Mouse (Mus musculus): ENCODE results near the gene Ginm1.
"Not testable (repeated sequence)": the region's sequence is repeated elsewhere in the genome, so short reads cannot be mapped to it uniquely, and the experiment has no call there.

The Ginm1 gene

GRCm38 (mm10) chr10:7818676-7819075 is 26.1 kb upstream of the Ginm1 start:
- in situ Hi-C loops (cut with MboI, MseI), result no loop called here

GRCm38 (mm10) chr10:7816476-7816875 is 23.9 kb upstream of the Ginm1 start:
- in situ Hi-C loops (cut with MboI, MseI), result no loop called here

GRCm38 (mm10) chr10:7809937-7810336 is 17.3 kb upstream of the Ginm1 start:
- in situ Hi-C loops (cut with MboI, MseI), result loop anchor here (5.0 kb wide), 2 partner anchors 37 to 427 kb away; no protein-coding TSS in a partner anchor

GRCm38 (mm10) chr10:7802519-7803140 is 10.0 kb upstream of the Ginm1 start:
- in situ Hi-C loops (cut with MboI, MseI), result no loop called here

GRCm38 (mm10) chr10:7801258-7801657 is 8.6 kb upstream of the Ginm1 start:
- in situ Hi-C loops (cut with MboI, MseI), result no loop called here

DNA sequence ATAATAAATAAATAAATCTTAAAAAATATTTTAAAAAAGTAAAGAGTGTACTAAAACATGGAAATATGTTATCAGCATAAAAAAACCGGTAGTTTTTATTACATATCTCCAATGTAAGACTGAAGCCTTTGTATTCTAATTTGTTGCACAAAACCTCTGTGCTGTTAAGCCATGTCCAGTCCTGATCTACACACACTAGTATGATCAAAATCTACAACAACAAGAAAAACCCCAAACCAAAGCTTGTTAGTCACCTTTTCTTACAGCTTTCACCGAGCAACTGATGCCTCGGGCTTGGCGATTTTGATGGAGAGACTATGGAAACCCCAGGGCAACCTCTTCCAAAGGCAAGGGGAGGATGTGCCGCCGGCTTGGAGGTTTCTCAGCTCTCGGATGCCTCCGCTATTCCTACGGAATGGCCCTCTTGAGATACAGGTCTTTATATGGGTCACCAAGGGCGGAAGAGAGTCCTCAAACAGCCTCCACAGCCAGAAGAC is 322 bp downstream of the Ginm1 start:
- in situ Hi-C loops (cut with MboI, MseI), result loop anchor here (25.0 kb wide), 1 partner anchor 330 kb away; the partner anchor contains the start of gene Ulbp1

DNA sequence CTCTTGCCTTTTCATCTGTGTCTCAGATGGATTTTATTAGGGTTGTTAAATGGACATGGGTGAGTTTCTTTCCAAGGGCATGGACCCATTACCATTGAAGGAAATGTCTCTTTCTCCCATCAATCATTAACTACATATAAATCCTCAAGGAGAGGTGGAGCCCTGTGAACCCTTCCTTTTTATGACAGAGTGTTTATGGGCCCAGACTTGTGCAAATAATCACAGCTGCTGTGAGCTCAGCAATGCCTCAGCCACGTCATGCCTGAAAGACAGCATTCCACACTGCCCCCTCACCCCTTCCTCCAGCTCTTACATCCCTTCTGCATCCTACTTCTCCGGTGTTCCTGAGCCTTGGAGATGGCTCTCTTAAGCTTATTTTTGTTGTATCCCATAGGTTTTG is 5.3 kb downstream of the Ginm1 start:
- in situ Hi-C loops (cut with MboI, MseI), result loop anchor here (25.0 kb wide), 1 partner anchor 325 kb away; the partner anchor contains the start of gene Ulbp1

DNA sequence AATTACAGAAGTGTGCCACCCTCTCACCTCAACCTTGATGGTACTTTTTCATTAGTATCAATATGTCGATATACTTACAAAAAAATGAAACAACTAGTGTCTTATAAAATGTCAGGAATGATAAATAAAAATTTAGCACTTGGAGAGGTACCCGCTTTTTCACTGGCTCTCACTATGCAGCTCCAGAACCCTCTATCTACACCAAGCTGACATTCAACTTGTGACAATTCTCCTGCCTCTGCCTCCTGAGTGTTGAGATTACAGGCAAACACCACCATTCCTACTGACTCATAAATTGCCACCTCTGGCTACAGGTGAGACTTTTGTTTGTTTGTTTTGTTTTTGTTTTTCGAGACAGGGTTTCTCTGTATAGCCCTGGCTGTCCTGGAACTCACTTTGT is 11.4 kb downstream of the Ginm1 start:
- in situ Hi-C loops (cut with MboI, MseI), result loop anchor here (25.0 kb wide), 1 partner anchor 319 kb away; the partner anchor contains the start of gene Ulbp1

GRCm38 (mm10) chr10:7780238-7781176 is 12.1 kb downstream of the Ginm1 start:
- in situ Hi-C loops (cut with MboI, MseI), result loop anchor here (25.0 kb wide), 1 partner anchor 318 kb away; the partner anchor contains the start of gene Ulbp1

GRCm38 (mm10) chr10:7779751-7780237 is 12.8 kb downstream of the Ginm1 start:
- in situ Hi-C loops (cut with MboI, MseI), result loop anchor here (5.0 to 25.0 kb wide), 3 partner anchors 57 to 1905 kb away; partner anchors contain the start of gene Ulbp1

GRCm38 (mm10) chr10:7778361-7778760 is 14.3 kb downstream of the Ginm1 start:
- in situ Hi-C loops (cut with MboI, MseI), result loop anchor here (5.0 to 25.0 kb wide), 3 partner anchors 56 to 1904 kb away; partner anchors contain the start of gene Ulbp1

- in situ Hi-C loops (cut with MboI, MseI), result loop anchor here (5.0 to 25.0 kb wide), 3 partner anchors 53 to 1901 kb away; partner anchors contain the start of gene Ulbp1
These were observed 17.2 kb downstream of the Ginm1 start for GRCm38 (mm10) chr10:7775421-7775820.

DNA sequence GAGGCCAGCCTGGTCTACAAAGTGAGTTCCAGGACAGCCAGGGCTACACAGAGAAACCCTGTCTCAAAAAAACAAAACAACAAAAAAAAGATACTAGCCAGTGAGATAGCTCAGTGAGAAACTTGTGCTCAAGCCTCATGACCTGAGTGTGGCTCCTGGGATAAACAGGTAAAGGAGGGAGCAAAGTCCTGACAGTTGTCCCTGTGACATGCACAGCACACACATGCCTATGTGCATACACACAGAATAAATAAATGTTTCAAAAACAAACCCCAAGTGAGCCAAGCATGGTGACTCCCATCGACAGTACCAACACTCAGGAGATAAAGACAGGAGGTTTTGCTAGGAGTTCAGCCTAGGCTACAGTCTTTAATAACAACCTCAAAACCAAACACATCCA is 19.9 kb downstream of the Ginm1 start:
- in situ Hi-C loops (cut with MboI, MseI), result loop anchor here (10.0 kb wide), 1 partner anchor 1898 kb away; no protein-coding TSS in a partner anchor

DNA sequence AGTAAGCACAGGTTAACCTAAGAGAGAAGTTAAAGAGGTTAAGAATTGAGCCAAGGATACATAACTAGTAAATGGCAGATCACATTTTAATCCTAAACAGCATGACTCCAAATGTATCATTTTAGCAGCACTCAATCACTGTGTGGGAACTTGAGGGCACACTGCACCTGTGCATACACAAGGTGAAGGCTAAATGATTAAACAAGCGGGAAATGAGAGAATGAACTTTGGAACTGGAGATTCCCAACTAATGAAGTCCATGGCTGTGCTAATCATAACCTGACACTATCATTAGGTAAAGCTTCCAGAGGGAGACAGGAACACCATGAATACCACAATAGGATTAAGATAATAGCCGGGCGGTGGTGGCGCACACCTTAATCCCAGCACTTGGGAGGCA is 20.3 kb downstream of the Ginm1 start:
- in situ Hi-C loops (cut with MboI, MseI), result loop anchor here (10.0 kb wide), 1 partner anchor 1898 kb away; no protein-coding TSS in a partner anchor

GRCm38 (mm10) chr10:7757544-7757943 is 35.1 kb downstream of the Ginm1 start:
- in situ Hi-C loops (cut with MboI, MseI), result no loop called here

DNA sequence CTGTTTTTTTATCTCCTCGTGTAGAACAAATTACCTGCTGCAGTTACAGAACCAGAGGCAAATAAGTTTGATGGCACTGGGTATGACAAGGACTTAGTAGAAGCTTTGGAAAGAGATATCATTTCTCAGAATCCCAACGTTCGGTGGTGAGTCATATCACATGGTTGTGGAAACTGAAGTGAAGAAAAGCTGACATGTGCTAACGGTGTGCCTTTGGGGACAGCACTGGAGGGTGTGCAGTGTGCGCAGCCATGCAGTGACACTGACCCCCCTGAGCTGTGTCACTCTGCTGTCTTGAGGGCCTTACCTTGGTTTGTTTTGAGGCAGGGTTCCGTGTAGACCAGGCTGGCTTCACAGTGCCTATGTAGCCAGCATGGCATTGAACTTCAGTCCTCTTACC is 43.9 kb downstream of the Ginm1 start:
- in situ Hi-C loops (cut with MboI, MseI), result no loop called here

GRCm38 (mm10) chr10:7745528-7745927 is 47.1 kb downstream of the Ginm1 start:
- in situ Hi-C loops (cut with MboI, MseI), result not testable (repeated sequence)

DNA sequence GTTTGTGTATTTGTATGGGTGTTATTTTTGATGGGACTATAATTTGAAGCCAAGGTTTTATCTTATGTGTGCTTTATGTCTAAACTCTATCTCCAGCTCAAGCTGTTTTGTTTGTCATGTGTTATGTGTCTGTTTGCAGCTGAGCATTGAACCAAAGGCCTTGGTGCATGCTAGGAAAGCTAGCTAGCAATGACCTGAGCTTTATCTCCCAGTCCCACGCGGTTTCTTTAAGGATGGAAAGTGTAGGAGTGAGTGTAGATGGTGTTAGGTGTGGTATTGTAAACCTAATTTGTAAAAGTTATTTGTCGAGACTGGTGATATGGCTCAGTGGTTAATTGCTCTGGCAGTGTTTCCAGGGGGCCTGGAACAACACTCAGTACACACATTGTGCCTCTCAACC is 54.7 kb downstream of the Ginm1 start:
- in situ Hi-C loops (cut with MboI, MseI), result no loop called here

GRCm38 (mm10) chr10:7737122-7737521 is 55.5 kb downstream of the Ginm1 start:
- in situ Hi-C loops (cut with MboI, MseI), result no loop called here

GRCm38 (mm10) chr10:7731582-7731981 is 61.0 kb downstream of the Ginm1 start:
- in situ Hi-C loops (cut with MboI, MseI), result no loop called here

DNA sequence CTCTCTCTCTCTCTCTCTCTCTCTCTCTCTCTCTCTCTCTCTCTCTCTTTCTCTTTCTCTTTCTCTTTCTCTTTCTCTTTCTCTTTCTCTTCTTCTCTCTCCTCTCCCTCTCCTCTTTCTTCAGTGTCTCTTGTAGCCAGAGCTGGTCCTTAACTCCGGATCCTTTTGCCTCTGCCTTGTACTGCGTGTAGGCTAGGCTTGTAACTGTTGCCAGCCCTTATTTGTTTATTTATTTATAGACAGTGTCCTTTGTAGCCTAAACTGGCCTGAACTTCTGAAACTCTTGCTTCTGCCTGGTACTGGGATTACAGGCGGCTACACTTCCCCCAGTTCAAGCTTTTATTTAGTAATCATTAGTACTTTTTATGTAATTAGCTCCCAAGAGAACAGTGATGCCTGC is 65.6 kb downstream of the Ginm1 start:
- in situ Hi-C loops (cut with MboI, MseI), result no loop called here

- in situ Hi-C loops (cut with MboI, MseI), result no loop called here
These were observed 66.2 kb downstream of the Ginm1 start for GRCm38 (mm10) chr10:7726501-7726812.
